In genomic region chr14:78300914-78301313, GRCm38 (mm10) we compare ENCODE assay signal across 18 mouse cellular contexts. TPM values are rescaled to one million over a fixed set of nuclear protein-coding genes. Genes with fewer than 3 reads are reported as not detected.
"Had no signal": no experiment of that assay in that cellular context is flagged by ENCODE, and none has a peak within 500 bp of the region (broad histone marks: within the 10 kb centered on the region; RNA-seq: fewer than 3 reads in every experiment).

No protein-coding gene starts in this region.

- H3K4me1 ChIP-seq: midbrain, embryonic 13.5 days; midbrain, embryonic 15.5 days; neural tube, embryonic 13.5 days; neural tube, embryonic 15.5 days had no signal

- DNase-seq: lung, adult 18-20 months; lung, embryonic 14.5 days; lung, postnatal 10 days; lung, postnatal 4 days; retina, postnatal 1 day; right cerebral cortex, adult 18-20 months; right cerebral cortex, postnatal 25 days; right cerebral cortex, postnatal 4 days; spleen, adult 18-20 months; thymus, adult 18-20 months; thymus, postnatal 14 days; thymus, postnatal 36 days had no signal

- H3K4me3 ChIP-seq: midbrain, embryonic 13.5 days; midbrain, embryonic 15.5 days; neural tube, embryonic 13.5 days; neural tube, embryonic 15.5 days had no signal

- H3K9ac ChIP-seq: lung, embryonic 14.5 days; midbrain, embryonic 13.5 days; midbrain, embryonic 15.5 days; neural tube, embryonic 13.5 days; neural tube, embryonic 15.5 days had no signal

- H3K4me2 ChIP-seq: lung, embryonic 14.5 days; midbrain, embryonic 11.5 days; midbrain, embryonic 13.5 days; midbrain, embryonic 15.5 days; neural tube, embryonic 13.5 days; neural tube, embryonic 15.5 days had no signal

- ATAC-seq: midbrain, embryonic 13.5 days; midbrain, embryonic 15.5 days had no signal

- H3K36me3 ChIP-seq: midbrain, embryonic 13.5 days; midbrain, embryonic 15.5 days; neural tube, embryonic 13.5 days; neural tube, embryonic 15.5 days had no signal

- H3K9me3 ChIP-seq: midbrain, embryonic 13.5 days; midbrain, embryonic 15.5 days; neural tube, embryonic 13.5 days; neural tube, embryonic 15.5 days had no signal

- H3K27ac ChIP-seq: midbrain, embryonic 13.5 days; midbrain, embryonic 15.5 days; neural tube, embryonic 13.5 days; neural tube, embryonic 15.5 days had no signal

RNA-seq across cellular contexts. Expression of gene Tnfsf11, which starts 6.9 kb away (rescaled TPM):
- total RNA-seq: monocyte, adult 5-6 weeks had no signal
- polyA plus RNA-seq: neural tube, embryonic 13.5 days had no signal
